Mouse (Mus musculus) heart, embryonic 13.5 days (tissue): Measurements from ENCODE around the gene Pde4dip. TPM values are rescaled to one million over a fixed set of nuclear protein-coding genes. Genes with fewer than 3 reads are reported as not detected.

ENCODE experiments used
- ATAC-seq: fragments of 200-750 bp; cut with Nextera tagmentation; 2 replicates; pipeline ENCODE4 v1.8.0; 2017; ENCODE audit warnings: moderate TSS enrichment; ENCODE audit not compliant: insufficient number of reproducible peaks, low FRiP score, low TSS enrichment; ENCODE audit errors: extremely low read depth
- H3K27ac ChIP-seq: fragments of 300-500 bp; sonication (generic); replicated peaks from 2 replicates; pipeline ENCODE4 v1.5.1; 2015; ENCODE audit warnings: moderate library complexity, mild to moderate bottlenecking, inconsistent platforms
- H3K27me3 ChIP-seq: fragments of 300-500 bp; sonication (generic); replicated peaks from 2 replicates; pipeline ENCODE4 v1.6.1; 2015; ENCODE audit warnings: mild to moderate bottlenecking, inconsistent platforms
- H3K36me3 ChIP-seq: fragments of 300-500 bp; sonication (generic); 2 replicates; pipeline ENCODE4 v1.6.1; 2015; ENCODE audit warnings: mild to moderate bottlenecking, inconsistent platforms
- H3K4me1 ChIP-seq: fragments of 300-500 bp; sonication (generic); 2 replicates; pipeline ENCODE4 v1.6.1; 2015; ENCODE audit warnings: inconsistent platforms
- H3K4me2 ChIP-seq: fragments of 300-500 bp; sonication (generic); 2 replicates; pipeline ENCODE4 v1.6.1; 2015; ENCODE audit warnings: inconsistent platforms, mild to moderate bottlenecking, moderate library complexity
- H3K4me3 ChIP-seq: fragments of 300-500 bp; sonication (generic); 2 replicates; pipeline ENCODE4 v1.5.1; 2015; ENCODE audit warnings: moderate library complexity, mild to moderate bottlenecking, inconsistent platforms
- H3K9ac ChIP-seq: fragments of 300-500 bp; sonication (generic); 2 replicates; pipeline ENCODE4 v1.6.1; 2015; ENCODE audit warnings: inconsistent platforms, mild to moderate bottlenecking, moderate library complexity
- H3K9me3 ChIP-seq: fragments of 300-500 bp; sonication (generic); 2 replicates; pipeline ENCODE4 v1.6.1; 2016; ENCODE audit warnings: inconsistent platforms
- WGBS: fragments of 180-500 bp; shearing (Covaris S2); methylation state at CpG from one replicate; pipeline ENCODE4 v1.1.7; 2015; ENCODE audit warnings: mixed read lengths; 5-methylcytosine and 5-hydroxymethylcytosine counted together
- polyA plus RNA-seq: library from polyadenylated mRNA; unstranded; fragments of >200 nt; fragmentation: Nextera tagmentation; extraction: Ambion mirVana; gene quantifications from 2 replicates; pipeline ENCODE4 v1.2.1, GENCODE M21; 2015

Pde4dip gene
- polyA plus RNA-seq, 1 experiment from 2014 or later = 68.2 TPM

GRCm38 (mm10) chr3:97682576-97682975, 205.9 kb downstream of the Pde4dip start:
- Histone ChIP-seq H3K36me3 (no peaks in the 10 kb centered on the region), H3K9ac (peak overlapping the region; percentile 77; the same call in 1 of the 2 replicates), H3K9me3 (no peaks in the 10 kb centered on the region), H3K4me2 (peak overlapping the region; percentile 90), H3K4me1 (peaks cover 33% of the 10 kb centered on the region), H3K27ac (no peak overlapping the region), H3K4me3 (peak overlapping the region; percentile 55), H3K27me3 (peaks cover 9% of the 10 kb centered on the region)
- ATAC-seq = no peak
- WGBS = 27% methylated on average over 5 of the region's 5 CpGs

DNA sequence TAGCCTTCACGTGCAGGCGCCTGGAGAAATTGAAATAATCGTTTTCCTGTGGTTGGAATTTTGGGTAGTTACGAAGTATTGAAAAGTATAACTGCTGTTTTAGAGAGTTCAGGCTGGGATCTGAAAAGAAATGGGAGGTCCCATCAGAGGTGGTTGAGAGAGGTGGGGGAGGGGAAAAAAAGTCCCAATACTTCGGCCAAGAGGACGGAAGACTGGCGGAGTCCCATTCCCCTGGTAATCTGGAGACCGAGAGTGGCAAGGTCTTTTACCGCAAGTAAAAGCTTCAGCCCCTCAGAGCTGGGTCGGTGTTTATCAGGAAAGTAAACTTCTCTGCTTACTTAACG, 206.4 kb downstream of the Pde4dip start:
- peak overlapping the region; percentile 77 for H3K9ac ChIP-seq
- H3K36me3 ChIP-seq = no peaks in the 10 kb centered on the region
- WGBS = 4% methylated on average over 11 of the region's 11 CpGs
- ATAC-seq = no peak
- H3K27ac ChIP-seq = no peak overlapping the region
- H3K4me1 ChIP-seq = peaks cover 33% of the 10 kb centered on the region
- peaks cover 9% of the 10 kb centered on the region for H3K27me3 ChIP-seq
- H3K4me3 ChIP-seq = peak overlapping the region; percentile 55
- H3K9me3 ChIP-seq = no peaks in the 10 kb centered on the region
- peak overlapping the region; percentile 90 for H3K4me2 ChIP-seq

DNA sequence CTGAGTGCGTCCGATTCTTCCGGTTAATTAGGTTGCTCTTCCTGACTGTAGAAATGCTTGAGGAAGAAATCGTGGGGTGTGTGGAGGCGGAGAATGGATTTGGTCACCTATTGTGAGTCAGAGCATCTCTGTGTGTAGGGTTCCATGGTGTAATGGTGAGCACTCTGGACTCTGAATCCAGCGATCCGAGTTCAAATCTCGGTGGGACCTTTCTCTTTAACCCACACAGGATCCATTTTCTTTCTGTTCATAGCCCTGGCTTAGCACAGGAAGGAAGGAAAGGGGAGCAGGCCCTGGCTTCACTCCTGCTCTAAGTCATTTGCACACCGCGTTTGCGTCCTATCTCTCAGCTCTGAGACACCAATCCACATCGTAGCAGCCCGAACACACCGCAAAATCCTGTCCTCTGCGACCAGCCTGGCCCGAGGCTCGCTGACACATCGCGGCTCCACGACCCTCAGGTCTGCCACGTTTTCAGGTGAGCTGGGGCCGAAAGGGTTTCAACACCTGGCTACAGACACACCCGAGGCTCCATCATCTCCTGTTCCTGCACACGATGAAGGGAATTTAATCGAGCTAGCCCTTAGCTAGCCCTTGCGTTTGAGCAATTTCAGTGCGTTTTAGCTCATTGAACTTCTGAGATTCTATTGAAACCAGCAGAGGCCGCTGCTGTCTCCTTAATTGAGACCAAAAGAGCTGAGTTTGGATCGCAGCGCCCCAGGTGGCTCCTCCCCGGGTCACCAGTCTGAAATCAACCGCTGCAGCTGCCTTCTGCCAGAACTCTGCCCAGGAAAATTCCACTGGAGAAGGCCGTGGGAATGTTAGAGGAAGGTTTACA, 207.0 kb downstream of the Pde4dip start:
- no peaks in the 10 kb centered on the region for H3K9me3 ChIP-seq
- H3K9ac ChIP-seq = peak overlapping the region; percentile 77
- no peak for ATAC-seq
- H3K4me3 ChIP-seq = peak overlapping the region; percentile 55
- peak overlapping the region; percentile 90 for H3K4me2 ChIP-seq
- peaks cover 9% of the 10 kb centered on the region for H3K27me3 ChIP-seq
- under 1% methylated on average over 33 of the region's 33 CpGs for WGBS
- H3K27ac ChIP-seq = no peak overlapping the region; the same call in 1 of the 2 replicates
- no peaks in the 10 kb centered on the region for H3K36me3 ChIP-seq
- peaks cover 33% of the 10 kb centered on the region for H3K4me1 ChIP-seq

DNA sequence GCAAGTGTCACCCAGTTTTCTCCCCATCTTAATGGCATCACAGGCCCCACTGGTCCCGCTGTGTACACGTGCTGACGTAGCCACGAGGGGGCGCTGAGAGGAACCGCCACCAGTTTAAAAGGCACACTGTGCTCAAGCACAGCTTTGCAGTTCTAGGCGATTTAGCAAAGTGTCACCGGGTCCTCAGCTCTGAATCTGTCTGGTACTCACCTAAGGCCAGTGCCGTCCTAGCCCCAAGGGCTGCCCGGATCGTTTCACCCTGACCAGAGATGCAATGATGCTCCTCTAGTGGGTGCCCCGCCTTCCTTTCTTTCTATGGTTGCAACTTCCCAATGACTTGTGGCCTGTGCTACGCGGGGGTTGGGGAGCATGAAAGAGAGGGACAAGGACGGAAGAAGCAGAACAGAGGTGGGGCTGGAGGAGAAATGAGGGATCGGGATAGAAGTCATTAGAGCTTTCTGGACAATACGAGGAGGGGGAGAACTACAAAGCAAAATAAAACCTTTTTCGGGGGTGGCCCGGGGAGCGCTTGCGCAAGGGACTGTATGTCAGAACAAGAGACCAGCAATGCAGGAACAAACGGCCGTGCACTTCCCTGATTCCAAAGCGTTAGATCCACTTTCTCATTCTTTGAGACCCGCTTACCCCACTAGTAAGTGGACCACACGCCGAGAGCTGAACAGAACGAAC, 207.7 kb downstream of the Pde4dip start:
- WGBS = under 1% methylated on average over 28 of the region's 28 CpGs
- no peaks in the 10 kb centered on the region for H3K9me3 ChIP-seq
- H3K4me2 ChIP-seq = peak overlapping the region; percentile 90
- H3K27me3 ChIP-seq = peaks cover 9% of the 10 kb centered on the region
- no peaks in the 10 kb centered on the region for H3K36me3 ChIP-seq
- ATAC-seq = peak; percentile 37; the same call in 1 of the 2 replicates
- no peak overlapping the region; the same call in 1 of the 2 replicates for H3K27ac ChIP-seq
- H3K9ac ChIP-seq = peak overlapping the region; percentile 77
- peaks cover 33% of the 10 kb centered on the region for H3K4me1 ChIP-seq
- H3K4me3 ChIP-seq = peak overlapping the region; percentile 55

DNA sequence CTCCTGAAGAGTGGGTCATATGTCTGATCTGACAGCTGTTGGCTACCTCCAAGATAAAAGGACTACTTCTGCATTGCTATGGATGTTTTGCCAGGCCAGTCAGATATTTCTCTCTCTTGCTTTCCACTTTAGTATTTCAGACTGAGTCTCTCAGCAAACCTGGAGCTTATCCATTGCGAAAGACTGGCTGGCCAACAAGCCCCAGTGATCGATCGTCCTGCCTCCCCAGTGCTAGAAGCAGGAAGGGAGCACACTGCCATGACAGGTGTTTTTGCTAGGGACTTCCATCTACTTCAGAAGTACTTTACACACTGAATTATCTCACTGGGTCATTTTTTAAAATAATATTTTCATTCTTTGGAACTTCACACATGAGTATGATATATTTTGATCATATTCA, 210.1 kb downstream of the Pde4dip start:
- no peak overlapping the region for H3K4me2 ChIP-seq
- no peaks in the 10 kb centered on the region for H3K9me3 ChIP-seq
- peaks cover 21% of the 10 kb centered on the region for H3K4me1 ChIP-seq
- H3K27me3 ChIP-seq = peaks cover 9% of the 10 kb centered on the region
- 90% methylated on average over 3 of the region's 3 CpGs for WGBS
- no peak overlapping the region for H3K4me3 ChIP-seq
- H3K36me3 ChIP-seq = no peaks in the 10 kb centered on the region
- no peak overlapping the region for H3K27ac ChIP-seq
- no peak overlapping the region for H3K9ac ChIP-seq
- no peak for ATAC-seq

DNA sequence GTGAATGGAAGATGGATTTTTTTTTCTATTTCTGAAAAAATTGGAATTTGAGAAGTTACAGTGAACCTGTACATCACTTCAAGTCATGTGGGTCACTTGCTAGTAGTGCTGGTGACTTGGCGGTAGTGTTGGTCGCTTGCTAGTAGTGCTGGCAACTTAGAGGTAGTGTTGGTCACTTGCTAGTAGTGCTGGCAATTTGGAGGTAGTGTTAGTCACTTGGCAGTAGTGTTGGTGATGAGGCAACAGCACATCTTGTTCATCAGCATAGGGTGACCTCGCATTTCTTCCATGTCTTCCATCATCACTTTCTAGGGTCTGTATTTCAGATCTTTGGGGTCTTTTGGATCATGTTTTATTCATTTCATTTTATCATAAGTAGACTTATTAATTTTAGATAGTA, 212.4 kb downstream of the Pde4dip start:
- peaks cover 9% of the 10 kb centered on the region for H3K27me3 ChIP-seq
- no peak for ATAC-seq
- no peak overlapping the region for H3K4me3 ChIP-seq
- no peak overlapping the region for H3K27ac ChIP-seq
- WGBS = 92% methylated on average over 3 of the region's 3 CpGs
- H3K4me2 ChIP-seq = no peak overlapping the region
- H3K9ac ChIP-seq = no peak overlapping the region
- no peaks in the 10 kb centered on the region for H3K9me3 ChIP-seq
- H3K36me3 ChIP-seq = peaks cover 16% of the 10 kb centered on the region
- H3K4me1 ChIP-seq = peaks cover under 1% of the 10 kb centered on the region; the same call in 1 of the 2 replicates

DNA sequence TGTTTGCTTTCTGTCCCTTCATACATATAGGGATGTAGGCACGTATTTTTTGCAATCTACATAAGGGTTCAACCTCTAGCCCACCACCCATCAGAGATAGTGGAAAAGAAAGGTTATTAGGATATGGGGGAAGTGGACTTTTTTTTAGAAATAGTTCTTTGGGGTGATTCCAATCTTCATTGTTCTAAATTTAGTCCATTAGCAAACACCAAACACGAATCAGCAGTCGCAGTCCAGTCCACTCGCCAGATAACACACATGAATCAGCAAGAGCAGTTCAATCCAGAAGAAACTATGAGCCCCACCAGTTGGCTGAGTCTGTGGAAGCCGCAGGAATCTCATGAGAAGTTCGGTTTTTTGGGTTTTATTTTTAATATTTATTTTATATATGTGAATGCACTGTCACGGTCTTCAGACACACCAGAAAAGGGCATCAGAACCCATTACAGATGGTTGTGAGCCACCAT, 213.8 kb downstream of the Pde4dip start, which contains the start of gene Gm17651:
Gene Gm17651, minus strand, starts transcription at position 51 of the 467 bp plus-strand sequence.
- no peak within 1 kb of the TSS for H3K4me3 ChIP-seq
- no peaks in the 10 kb centered on the region for H3K9me3 ChIP-seq
- peaks cover 31% of the 10 kb centered on the region for H3K36me3 ChIP-seq
- 67% methylated on average over 7 of the region's 7 CpGs for WGBS
- H3K4me2 ChIP-seq = no peak within 1 kb of the TSS
- ATAC-seq = no peak
- peaks cover 6% of the 10 kb centered on the region for H3K27me3 ChIP-seq
- no peaks in the 10 kb centered on the region for H3K4me1 ChIP-seq
- no peak within 1 kb of the TSS for H3K27ac ChIP-seq
- no peak within 1 kb of the TSS for H3K9ac ChIP-seq

DNA sequence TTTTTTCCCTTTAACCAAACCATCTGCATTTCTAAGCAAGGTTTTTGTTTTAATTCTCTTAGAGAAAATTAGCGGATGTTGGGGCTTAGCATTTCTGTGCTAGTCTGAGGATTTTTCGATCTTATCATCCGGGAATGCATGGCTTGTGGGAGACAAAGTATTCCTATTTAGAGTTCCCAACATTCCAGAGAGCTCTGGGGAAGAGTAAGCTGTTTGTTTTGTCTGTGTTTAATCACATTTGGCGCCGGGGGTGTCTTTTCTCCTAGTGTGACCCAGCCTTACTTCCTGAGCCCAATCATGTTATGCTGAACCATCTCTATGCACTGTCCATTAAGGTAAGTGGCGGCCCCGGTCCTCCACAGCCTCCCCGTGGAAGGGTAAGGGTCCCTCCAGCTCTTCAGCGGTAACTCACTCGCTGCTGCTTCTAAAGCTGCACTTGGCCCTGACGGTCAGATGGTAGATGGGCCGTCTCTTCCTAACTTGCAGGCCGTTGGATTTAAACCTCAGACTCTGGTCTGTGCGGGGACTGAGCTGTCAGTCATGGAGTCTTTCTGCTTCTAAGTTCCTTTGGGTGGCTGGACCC, 221.3 kb downstream of the Pde4dip start:
- WGBS = 41% methylated on average over 14 of the region's 14 CpGs
- Histone ChIP-seq H3K4me3 (no peak overlapping the region), H3K27me3 (no peaks in the 10 kb centered on the region), H3K27ac (peak overlapping the region; percentile 59), H3K4me2 (peak overlapping the region; percentile 30), H3K9me3 (no peaks in the 10 kb centered on the region), H3K36me3 (peaks cover 93% of the 10 kb centered on the region), H3K9ac (peak overlapping the region; percentile 56), H3K4me1 (peaks cover 32% of the 10 kb centered on the region)
- ATAC-seq = no peak

DNA sequence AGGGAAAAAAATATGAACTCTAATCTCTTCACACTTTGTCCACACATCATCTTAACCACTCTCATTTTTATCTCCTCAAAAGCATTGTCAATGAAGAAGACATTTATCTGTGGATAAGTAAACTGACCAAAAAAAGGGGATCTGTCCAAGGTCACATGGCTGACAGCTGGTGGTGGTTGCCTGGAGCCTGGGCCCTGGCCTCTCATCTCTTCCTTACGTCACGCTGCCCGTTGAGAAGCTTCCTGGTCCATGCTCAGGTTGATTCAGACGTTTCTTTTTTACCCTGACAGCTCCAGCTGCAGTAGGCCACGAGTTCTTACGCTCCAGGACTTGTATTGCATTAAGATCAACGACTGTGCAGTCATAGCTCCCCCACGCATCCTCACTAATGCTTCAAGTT, 222.4 kb downstream of the Pde4dip start:
- Histone ChIP-seq H3K36me3 (peaks cover 84% of the 10 kb centered on the region), H3K27ac (peak overlapping the region; percentile 40), H3K4me2 (no peak overlapping the region), H3K9me3 (no peaks in the 10 kb centered on the region), H3K27me3 (no peaks in the 10 kb centered on the region), H3K4me1 (peaks cover 32% of the 10 kb centered on the region), H3K4me3 (no peak overlapping the region), H3K9ac (0 out of 2 replicates have a peak overlapping the region, but pooled peaks have one; percentile 6)
- 49% methylated on average over 8 of the region's 8 CpGs for WGBS
- ATAC-seq = no peak

- H3K27ac ChIP-seq = peak overlapping the region; percentile 40
Observed at GRCm38 (mm10) chr3:97665525-97665924, 223.0 kb downstream of the Pde4dip start.

GRCm38 (mm10) chr3:97661206-97661605, 227.3 kb downstream of the Pde4dip start:
- Histone ChIP-seq H3K9ac (peak overlapping the region; percentile 28; the same call in 1 of the 2 replicates), H3K27me3 (no peaks in the 10 kb centered on the region), H3K36me3 (peaks cover 37% of the 10 kb centered on the region), H3K27ac (no peak overlapping the region), H3K9me3 (no peaks in the 10 kb centered on the region), H3K4me1 (peaks cover 40% of the 10 kb centered on the region), H3K4me3 (no peak overlapping the region), H3K4me2 (no peak overlapping the region)
- ATAC-seq = no peak
- WGBS = 52% methylated on average over 8 of the region's 8 CpGs

More at GRCm38 (mm10) chr3:97665525-97665924, 223.0 kb downstream of the Pde4dip start:
- Histone ChIP-seq H3K36me3 (peaks cover 77% of the 10 kb centered on the region), H3K27me3 (no peaks in the 10 kb centered on the region), H3K9ac (0 out of 2 replicates have a peak overlapping the region, but pooled peaks have one; percentile 8), H3K4me2 (no peak overlapping the region), H3K9me3 (no peaks in the 10 kb centered on the region), H3K4me1 (peaks cover 35% of the 10 kb centered on the region), H3K4me3 (no peak overlapping the region)
- no peak for ATAC-seq
- 55% methylated on average over 9 of the region's 9 CpGs for WGBS
